Mouse (Mus musculus): ENCODE results near the gene Lrrc51.
"Not testable (repeated sequence)": the region's sequence is repeated elsewhere in the genome, so short reads cannot be mapped to it uniquely, and the experiment has no call there.

Gene Lrrc51

DNA sequence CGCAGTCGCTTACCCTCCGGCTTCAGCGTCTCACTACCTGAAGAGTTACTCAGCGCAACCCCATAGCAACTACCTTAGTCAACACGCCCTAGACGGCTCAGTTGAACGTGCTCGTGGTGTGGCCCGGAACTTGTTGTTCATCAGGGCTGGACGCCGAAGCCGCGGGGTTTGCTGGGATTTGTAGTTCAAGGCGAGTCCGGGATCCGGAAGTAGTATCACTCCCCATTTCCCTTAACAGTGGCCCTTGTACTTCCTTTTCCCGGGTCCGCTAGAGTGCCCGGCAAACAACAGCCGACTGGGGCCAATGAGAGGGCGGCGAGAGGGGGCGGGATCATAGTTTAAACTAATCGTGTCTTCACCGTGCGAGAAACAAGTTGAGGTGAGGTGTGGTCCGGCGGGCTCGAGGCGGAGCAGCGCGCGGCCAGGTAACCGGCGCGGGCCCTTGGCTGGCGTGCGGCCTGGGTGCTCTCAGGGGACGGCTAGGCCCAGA lies at the start of gene Lrrc51, which contains the start of gene Numa1:
Lrrc51 (minus strand) TSS at position 145 of the 490 bp plus-strand sequence.
Numa1 (plus strand) TSS at position 361 of the 490 bp plus-strand sequence.
- DNase-seq, result peak; percentile 98

DNA sequence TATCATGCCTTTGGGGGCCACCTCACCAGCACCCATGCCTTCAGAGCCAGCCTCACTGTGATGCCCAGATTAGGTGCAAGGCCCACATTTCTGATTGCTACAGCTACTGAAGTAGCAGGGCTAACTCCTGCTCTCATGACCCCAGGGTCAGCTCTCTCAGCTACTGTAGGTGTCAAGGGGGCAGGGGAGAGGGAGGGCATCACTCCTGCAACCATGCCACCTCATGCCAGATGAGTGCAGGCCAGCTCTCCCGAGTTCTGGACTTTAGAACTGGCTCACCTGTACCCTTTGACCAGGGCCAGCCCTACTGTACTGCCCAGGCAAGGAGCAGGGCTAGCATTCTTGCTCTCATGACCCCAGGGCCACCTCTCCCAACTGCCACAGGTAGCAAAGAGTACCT lies 49.0 kb upstream of the Lrrc51 start:
- DNase-seq, result no peak

- DNase-seq, result no peak
Measured at GRCm38 (mm10) chr7:101974505-101974904, 40.8 kb upstream of the Lrrc51 start.

DNA sequence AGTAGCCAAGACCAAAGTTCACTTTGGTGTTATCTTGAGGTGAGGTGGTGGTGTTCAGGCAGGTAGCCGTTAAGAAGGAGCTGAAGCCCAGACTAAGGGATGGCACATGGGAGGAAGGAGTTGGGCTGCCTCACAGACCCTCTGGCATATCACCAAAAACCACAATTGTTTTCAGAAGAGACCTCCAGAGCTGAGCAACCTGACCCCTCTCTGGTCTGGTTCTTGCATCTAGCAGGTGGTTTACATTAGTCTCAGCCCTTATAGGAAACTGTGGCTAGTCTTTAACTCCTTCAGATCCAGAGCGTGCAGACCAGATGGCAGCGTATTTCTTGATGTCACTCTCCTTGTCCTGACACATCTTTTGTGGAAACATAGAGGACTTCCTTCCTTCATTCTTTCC lies 40.0 kb upstream of the Lrrc51 start:
- DNase-seq, result no peak

DNA sequence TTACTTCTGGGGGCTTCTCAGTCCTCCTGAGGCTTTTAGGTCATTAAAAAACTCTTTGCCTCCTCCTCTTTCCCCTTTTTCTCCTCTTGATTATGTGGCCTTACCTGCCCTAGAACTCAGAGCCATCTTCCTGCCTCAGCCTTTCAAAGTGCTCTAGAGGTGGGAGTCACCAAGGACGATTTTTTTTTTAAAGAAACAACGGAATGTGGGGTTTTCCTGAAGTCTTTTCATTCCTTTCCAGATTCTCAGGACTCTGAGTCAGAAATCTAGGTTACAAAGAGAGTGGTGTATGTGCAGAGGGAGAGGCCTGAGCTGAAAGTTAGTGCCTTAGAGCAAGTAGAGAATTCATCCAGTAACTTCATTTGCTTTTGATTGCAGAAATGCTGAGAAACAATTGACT lies 38.0 kb upstream of the Lrrc51 start:
- DNase-seq, result no peak

DNA sequence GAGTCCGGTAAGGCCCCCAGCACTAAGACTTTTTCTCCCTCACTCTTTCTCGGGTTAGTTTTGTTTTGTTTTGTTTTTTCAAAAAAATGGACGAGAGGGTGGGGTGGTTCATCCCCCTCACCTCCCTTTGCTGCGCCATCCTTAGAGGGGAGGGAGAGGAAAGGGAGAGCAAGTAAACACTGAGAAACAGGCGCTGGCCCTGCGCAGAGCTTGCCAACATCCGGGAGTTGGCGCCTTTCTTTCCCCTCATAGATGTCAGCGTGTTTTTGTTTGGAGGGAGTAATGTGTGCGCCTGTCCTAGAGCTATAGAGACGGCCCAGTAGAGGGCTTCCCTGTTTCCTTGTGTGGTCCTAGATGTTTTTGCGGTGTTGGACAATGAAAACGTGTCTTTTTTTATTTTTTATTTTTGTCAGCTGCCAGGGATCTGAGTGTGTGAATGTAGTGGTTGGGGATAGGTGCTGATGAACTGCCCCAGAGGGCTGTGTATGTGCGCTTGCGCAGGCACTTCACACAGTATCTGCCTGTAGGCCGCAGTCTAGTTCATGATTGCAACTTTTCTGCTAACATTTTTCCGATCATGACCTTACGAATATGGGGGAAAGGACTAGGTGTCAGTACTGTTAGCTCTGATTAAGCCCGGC lies 37.2 kb upstream of the Lrrc51 start:
- DNase-seq, result peak; percentile 81

DNA sequence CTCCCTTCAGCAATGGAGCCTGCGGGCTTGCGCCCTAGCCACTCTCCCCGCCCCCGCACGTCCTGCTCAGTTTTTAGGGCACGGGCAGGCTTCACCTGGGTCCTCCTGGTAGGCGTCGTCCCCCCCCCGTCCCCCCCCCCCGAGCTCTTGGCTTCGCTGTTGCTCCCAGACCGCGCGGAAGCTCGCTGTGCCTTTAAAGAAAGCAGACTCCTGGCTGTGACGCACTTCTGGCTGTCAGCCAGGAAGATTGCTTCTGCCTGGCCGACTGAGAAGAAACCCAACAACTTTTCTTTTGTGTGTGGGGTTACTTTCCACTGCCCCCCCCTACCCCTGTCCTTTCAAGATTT lies 36.7 kb upstream of the Lrrc51 start:
- DNase-seq, result peak; percentile 93

GRCm38 (mm10) chr7:101969694-101970428 lies 36.2 kb upstream of the Lrrc51 start:
- DNase-seq, result peak; percentile 87

GRCm38 (mm10) chr7:101968751-101969150 lies 35.1 kb upstream of the Lrrc51 start:
- no peak for DNase-seq

GRCm38 (mm10) chr7:101967256-101967655 lies 33.6 kb upstream of the Lrrc51 start:
- DNase-seq, result no peak

DNA sequence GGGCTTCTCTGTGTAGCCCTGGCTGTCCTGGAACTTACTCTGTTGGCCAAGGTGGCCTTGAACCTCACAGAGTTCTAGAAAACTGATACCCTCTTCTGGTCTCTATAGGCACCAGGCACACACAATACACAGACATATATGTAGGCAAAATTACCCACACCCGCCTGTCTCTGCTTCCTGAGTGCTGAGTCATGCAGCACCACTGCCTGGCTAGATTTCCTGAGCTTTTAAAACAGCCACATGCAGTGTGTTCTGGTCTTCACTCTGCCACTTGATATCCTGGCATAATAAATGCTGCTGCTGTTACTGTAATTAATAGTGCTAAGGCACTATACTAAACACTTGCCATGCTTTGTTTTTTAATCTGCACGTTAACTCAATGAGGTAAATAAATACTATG lies 31.9 kb upstream of the Lrrc51 start:
- DNase-seq, result no peak

DNA sequence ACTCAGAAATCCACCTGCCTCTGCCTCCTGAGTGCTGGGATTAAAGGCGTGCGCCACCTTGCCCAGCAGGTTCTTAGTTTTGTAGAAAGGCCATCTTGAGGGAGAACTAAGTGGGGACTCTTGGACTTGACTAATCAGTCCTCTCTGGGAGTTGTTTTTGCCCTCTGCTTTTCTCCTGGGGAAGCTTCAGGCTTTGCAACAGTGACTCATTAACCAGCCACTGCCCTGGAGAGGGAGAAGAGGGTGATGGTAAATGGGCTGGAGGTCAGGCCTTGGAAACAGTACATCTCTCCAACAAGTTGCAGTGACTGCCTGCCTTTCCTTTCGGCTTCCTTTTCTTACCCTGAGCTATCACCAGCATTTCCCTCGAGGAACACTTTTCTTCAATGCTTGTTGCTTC lies 30.9 kb upstream of the Lrrc51 start:
- DNase-seq, result no peak

GRCm38 (mm10) chr7:101963621-101964020 lies 29.9 kb upstream of the Lrrc51 start:
- DNase-seq, result no peak

GRCm38 (mm10) chr7:101962829-101963228 lies 29.1 kb upstream of the Lrrc51 start:
- no peak for DNase-seq

DNA sequence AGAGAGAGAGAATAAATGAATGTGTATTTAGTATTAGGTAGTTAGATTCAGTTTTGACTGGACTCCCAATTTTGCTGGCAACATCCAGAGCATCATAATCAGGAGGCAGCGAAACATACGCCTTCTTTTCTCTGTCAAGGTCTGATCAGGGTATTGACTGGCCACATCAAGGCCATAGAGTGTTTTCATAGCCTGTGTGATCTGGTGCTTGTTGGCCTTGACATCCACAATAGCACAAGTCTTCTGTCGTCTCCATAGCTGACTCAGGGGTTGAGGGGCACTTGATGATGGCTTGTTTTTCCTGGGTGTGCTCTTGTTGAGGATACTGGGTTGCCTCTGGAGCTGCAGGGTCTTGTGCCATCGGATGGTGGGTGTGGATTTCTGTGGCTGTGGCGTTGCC lies 23.2 kb upstream of the Lrrc51 start:
- DNase-seq, result no peak

DNA sequence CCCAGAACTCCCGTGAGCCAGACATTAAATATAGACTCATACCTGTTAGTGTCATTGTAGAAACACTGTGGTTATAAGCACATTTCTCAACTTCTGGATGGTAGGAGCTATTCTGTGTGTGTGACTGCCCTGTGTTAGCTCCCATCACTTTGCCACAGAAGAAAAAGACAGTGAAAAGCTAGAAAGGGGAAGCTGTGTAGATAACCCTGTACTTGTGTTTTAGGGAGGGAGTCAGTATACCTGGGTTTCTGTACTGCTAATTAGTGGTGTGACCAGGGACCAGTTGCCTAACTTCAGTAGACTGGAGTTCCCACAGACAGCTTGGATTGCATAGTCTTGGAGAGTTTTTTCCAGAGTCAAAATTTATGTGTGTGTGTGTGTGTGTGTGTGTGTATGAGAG lies 22.8 kb upstream of the Lrrc51 start:
- DNase-seq, result no peak

- no peak for DNase-seq
Measured at GRCm38 (mm10) chr7:101955862-101956261, 22.2 kb upstream of the Lrrc51 start.

DNA sequence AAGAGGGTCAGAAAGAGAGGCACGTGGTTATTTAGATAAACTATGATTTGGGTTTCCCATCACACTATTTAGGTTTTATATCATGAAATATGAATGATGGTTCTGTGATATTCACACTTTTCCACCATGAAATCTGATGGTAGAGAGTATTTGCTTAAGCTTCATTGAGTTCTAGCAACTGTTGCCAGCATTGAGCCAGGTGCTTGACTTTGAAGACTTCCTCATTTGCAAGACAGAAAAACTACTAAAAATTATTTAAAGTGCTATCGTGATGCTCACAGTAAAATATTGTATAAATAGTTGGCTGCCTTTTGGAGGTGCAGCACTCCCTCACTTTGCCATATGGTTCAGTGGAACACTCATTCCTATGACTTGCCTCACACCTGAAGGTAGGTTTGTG lies 21.6 kb upstream of the Lrrc51 start:
- no peak for DNase-seq

- no peak for DNase-seq
Measured at GRCm38 (mm10) chr7:101954163-101954562, 20.5 kb upstream of the Lrrc51 start.

- no peak for DNase-seq
Measured at GRCm38 (mm10) chr7:101952098-101952497, 18.4 kb upstream of the Lrrc51 start.

DNA sequence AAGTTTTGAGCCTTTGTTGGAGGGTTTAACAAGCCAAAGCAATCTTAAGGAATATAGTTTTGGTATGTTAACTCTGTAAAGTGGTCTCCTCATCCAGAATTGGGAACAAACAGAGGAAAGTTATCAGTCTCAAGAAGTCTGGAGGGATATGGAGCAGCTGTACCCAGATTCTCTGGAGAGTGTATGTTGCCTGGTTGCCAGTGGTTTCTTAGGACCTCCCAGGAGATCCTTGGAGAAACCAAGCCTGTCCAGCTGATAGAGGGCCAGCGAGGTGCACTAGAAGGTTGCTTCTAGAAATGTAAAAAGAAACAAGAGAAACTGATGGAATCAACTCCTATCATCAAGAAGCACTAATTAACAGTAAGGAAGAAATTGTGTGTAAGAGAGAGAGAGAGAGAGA lies 18.0 kb upstream of the Lrrc51 start:
- DNase-seq, result no peak

GRCm38 (mm10) chr7:101949008-101949407 lies 15.3 kb upstream of the Lrrc51 start:
- not testable (repeated sequence) for DNase-seq

DNA sequence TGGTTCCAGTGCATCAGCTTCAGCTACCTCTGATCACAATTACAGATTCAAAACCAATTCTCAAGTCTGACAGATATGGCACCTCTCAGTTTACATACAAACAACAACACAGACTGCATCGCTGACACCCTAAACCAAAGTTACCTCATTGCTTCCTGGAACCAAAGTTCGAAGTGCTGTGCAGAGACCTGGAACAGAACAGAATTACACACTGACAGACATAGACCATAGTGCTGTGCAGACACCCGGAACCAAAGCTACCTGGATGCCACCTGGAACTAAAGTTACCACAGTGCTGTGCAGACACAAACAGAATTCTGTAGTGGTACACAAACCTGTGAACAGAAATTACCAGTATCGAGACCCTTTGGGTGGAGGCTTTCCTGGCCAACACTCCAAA lies 6.1 kb upstream of the Lrrc51 start:
- DNase-seq, result no peak

GRCm38 (mm10) chr7:101938348-101938747 lies 4.7 kb upstream of the Lrrc51 start:
- DNase-seq, result no peak

DNA sequence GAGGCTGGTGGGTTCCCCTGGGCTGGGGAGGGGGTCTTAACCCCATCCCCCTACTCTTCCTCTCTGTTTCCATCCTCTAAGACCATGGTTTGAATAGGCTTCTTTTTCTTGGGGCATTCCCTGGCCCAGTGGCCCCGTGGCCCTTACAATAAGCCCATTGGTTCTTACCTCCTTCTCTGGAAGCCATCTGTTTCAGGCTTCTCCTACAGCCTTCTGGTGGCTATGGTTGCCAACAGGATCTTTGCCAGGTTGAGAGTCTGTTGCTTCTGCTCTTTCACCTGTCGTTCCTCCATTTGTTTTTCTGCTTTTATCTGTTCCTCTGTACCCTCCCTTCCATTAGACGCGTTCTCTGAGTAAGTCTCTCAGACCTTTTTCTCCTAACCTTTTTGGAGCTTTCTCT lies 3.9 kb upstream of the Lrrc51 start:
- DNase-seq, result peak; percentile 49

Measured in layer of hippocampus, adult 9-11 months (tissue).